Mouse (Mus musculus) cerebellum, postnatal 4 days (tissue): ENCODE measurements at regions not wholly inside any gene's neighbourhood (a gene's known extent, or its start where the extent isn't known, plus 50 kb on each side); places are given as distances from the start of the nearest gene placed in this dataset.

Experiments
- DNase-seq, 2 experiments: peaks; one replicate each; pipeline ENCODE4 v3.0.0; 2022; ENCODE audit warnings: low spot score in 2 of 2, mixed read lengths in 1 of 2

DNA sequence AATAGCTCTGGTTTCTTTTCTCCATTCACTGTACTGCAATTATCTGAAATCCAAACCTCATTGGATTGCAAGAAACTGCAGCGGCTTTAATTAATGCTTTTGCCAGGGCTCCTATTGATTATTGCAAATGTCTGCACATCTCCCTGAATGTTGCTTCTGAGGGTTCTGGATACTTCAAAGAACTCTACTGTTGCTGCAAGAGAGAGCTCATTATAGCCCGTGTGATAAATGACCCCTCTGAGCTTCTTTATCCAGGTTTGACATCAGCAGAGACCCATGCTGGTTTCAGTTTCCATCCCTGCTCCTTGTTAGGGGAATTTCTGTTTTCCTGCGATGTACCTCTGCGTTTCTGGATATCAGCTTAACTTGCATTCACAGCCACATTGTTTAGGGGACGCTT is 78.4 kb upstream of the Nav3 start:
- DNase-seq = no peak

DNA sequence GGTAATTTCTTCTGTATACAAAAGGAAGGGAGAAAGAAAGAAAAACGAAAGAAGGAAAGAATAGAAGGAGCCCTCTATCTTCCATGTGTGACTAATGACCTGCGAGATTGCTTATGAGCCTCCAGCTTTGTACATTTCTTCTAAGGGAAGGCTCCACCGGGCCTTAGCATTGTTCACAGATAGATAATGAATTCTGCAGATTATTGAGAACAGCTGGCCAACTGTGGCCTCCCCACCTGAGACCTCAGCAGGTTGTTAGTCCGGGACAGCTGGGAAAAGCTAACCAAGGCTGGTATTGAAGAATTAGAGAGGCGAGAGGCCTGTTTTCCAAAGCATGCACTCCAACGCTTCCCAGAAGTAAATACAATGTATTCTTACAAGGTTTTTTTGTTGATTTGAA is 86.7 kb upstream of the Nav3 start:
- no peak for DNase-seq

DNA sequence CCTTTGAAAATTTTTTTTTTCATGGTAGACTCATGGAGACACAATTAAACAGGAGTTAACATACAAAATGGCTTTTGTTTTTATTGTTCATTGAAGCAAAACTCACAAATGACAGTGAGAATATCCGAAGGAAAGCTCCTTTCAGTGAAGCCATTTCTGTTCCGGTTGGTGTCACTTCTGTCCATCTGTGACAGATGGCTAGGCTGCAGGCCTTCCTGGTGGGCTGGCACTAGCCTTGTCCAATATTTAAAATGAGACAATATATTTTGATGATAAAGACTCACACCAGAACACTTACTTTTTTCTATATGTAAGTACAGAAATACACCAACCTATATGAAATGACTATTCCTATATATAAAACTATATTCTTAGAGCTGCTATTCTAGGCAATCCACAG is 92.4 kb upstream of the Nav3 start:
- no peak for DNase-seq

DNA sequence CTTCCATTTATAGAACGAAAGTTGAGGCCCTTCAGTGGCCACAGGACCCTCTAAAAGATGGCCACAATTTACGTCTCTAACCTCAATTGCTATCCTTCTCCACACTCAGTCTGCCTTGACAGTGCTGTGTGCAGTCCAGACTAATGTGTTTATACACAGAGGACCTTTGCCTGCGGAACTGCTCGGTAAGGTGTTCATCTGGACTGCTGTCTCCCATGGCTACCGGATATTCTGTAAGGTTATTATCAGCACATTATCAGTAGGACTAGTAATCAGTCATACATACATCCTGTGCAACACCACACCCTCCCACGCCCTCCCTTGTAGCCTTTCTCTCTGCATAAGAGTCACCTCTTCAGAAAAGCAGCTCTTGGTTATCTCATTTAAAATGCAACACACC is 98.0 kb upstream of the Nav3 start:
- no peak for DNase-seq

DNA sequence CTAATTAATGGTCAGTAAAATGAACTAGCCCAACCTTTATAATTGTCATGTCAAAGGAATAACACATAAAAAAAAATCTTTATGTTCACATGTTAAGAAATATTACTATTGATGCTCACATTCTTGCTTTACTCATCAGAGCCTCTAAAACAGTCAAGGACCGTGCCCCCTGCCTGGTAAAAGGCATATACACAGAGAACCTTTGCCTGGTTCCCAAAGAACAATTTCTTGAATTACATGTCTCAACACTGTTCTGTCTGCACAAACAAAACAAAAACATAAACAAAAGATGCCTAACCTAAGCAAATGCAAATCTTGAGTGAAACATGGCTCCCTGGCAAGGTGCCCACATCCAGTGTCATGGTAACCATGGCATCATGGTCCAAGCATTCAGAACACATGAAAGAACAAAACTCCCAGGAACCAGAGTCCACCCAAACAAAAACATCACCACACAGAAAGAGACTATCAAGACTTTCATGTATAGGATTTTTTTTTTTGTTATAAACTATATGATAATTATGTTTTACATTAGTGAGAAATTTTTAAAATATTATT is 100.4 kb upstream of the Nav3 start:
- DNase-seq = peak in 1 of 2 experiments; percentile 44

DNA sequence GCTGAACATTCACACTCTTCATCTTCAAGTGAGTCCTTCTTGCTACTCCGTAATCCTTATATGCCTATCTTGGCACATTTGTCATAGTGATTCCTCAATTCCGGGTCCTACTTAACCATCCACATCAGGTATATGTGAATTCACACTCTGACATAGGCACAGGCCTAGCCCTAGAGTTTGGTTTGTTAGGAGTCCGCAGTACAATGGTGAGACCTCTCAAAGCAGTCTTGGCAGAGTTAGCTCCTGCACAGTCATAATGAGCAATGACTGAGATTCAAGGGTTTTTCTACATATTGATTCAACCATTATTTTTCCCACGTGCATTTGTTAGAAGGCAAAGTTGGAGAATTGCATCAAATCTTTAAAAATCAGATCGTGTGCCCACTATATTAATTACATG is 107.1 kb upstream of the Nav3 start:
- DNase-seq = no peak

DNA sequence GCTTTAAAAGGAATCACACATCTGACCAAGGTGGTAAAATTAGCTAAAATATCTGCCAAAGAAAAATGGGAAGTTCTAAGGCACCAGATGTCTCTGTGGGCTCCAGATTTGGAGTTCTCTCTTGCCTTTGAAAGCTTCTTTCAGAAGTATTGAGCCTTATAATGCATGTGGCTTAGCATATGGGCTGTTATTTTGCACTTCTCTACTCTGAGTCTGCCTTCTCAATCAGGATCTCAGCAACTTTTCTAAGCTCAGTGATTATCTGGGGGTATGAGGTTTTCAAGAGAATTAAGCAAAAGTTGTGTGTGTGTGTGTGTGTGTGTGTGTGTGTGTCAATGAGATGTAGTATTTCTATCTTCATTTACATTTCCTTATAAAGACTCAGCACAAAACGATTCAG is 107.6 kb upstream of the Nav3 start:
- no peak for DNase-seq

DNA sequence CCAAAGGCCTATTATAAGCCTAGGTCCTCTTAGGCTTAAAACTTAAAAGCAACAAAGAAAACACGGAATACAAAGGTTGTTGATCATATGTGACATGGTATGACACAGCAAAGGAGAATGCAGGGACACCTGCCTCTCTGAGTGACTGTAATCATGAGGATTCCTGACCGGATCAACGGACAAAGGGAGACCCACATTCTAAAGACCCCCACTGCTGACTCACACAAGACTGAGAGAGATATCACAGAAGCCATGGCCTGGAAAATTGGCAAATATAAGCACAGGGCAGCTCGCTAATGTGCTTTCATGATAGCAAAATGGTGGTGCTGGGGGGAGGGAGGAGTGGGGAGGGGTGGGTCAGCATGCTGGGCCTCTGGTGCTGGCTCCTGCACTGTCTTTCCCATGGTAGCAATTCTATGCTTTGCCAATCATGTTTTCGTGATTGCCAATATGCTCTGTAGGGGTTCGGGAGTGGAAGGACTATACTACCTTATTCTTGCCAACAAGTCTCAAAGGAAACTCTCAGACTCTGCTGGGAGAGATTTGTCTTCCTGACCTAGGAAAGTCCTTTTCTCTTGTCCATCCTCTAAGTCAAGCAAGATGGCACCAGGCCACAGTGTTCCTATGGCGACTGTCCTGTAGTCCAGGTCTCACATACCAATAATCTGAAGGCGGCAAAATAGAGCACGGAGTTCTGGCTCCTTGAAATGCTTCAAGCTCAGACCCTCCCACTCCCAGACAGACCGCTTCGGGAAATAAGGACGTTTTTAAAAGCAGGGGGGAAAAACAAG is 110.5 kb upstream of the Nav3 start:
- no peak for DNase-seq

DNA sequence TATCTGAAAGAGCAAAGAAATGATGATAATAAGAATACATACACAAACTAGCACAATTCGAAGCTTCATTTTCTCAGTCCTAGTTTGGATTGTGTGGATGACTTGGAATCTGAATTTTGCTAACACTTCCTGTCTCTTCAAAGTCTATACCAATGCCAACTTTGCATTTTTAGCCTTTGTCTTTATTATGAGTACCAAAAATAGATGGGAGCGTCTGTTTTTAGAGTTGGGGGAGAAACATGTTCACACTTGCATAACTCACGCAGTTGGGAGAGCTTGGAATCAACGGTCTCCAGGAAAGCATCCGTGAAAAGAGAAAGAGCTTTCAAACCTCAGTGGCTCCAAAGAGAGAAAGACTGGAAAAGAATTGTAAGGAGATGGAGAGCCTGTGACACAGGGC is 114.5 kb upstream of the Nav3 start:
- DNase-seq = no peak

DNA sequence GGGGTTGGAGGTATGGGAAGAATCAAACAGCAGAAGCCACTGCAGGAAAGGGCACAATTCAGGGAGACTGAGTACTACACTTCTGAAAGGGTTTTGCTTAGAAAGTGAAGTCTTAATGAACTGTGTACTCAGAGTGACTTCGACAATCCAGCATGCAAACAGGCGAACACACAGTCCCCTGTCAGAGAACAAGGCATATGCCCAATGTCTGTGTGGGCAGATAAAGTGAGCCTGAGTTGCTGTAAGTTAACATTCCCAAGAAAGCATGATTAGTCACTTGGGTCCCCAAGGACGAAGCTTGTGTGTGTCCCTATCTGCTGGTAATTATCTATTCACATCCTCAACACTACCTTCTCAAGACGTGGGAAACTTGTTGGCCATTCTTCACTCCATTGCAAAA is 115.2 kb upstream of the Nav3 start:
- DNase-seq = no peak

DNA sequence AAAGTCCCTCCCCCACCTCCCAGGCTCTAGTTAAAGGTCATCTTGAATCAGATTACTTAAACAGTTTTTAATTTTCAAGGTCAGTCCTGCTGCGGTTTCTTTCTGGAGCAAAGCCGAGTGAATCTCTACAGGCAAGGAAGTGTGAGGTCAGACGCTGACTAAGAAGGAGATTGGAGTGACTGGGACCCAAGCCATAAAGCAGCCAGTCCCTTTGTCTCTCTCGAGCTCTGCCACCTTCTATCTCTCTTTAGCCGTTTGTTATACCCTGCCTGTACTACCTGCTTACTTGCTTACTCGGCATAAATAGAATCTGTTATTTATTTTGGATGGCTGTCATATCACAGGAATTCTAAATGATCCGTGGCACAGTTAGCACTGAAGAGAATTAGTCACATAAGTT is 117.5 kb upstream of the Nav3 start:
- no peak for DNase-seq

DNA sequence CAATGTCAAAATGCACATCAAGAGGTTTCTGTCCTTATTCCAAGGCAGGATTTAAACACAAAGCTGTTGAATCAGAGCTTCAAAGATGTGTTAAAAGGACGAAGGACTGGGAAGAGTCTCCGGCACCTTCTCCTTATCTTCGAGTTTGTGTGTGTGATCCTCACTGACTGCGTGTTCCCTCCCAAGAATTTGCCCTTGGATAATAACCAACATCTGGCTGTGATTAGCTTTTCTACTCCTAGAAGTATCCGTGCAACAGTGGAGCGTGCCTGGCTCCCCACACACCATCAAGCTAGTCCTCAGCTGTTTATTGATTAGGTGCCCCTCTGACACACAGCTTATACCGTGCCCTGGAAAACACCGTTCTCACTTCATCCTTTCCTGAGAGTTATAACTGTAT is 130.0 kb upstream of the Nav3 start:
- DNase-seq = no peak

DNA sequence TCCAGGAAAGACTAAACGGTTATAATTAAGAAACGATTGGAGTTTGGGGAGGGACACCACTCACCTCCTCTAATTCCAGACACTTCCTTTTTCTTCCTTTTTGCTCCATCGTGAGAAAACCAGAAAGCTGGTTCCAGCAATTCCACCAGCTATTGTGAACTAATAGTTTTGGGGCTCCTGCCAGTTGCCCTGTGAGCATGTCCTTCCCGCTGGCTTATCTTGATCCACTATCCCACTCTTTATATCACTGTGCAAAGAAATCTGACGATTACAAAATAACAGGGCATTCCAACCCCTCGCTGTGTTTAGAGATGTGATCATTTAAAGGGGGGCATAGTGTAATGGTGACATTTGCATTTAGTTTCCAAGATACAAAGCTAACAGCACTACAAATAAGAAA is 130.5 kb upstream of the Nav3 start:
- DNase-seq = no peak

DNA sequence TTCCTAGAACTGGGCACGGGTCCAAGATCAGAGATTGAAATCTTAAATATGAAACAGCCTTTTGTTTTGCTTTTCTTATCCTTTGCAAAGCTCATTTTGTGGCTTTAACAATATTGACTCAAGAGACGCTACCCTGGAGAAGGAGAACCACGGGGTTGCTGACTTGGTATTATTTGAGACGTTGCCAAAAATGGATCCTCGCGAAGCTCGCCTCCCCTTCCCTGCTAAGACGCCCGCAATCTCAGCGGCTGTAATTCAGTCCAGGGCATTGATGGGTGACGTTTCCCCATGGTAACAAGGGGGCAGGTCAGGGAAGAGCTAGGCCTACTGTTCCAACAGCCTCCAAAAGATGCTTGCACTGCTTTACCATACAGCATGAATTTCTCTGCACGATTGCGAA is 131.5 kb upstream of the Nav3 start:
- DNase-seq = no peak

DNA sequence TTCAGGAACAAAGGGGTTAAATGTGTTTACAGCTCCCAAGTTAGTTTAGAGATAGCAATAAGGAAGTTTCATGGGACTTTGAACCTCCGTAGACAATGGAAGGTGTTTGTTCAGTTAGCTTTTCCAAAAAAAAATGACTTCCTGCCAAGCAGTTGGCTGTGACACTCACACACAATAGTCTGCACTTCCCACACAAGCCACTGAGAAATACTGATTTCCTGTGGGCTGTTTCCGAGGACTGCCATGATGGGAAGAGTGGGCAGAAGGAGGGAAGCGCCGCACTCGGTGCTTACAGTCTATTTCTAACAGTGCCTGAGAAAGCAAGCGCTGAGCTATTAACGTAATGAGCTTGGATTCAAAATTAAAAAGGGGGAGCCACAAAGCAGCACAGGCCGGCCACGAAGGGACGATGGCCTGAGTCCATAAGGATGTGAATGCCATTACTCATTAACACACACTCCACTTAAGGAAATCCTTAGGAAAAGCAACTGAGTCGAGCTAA is 144.4 kb upstream of the Nav3 start:
- DNase-seq = no peak

DNA sequence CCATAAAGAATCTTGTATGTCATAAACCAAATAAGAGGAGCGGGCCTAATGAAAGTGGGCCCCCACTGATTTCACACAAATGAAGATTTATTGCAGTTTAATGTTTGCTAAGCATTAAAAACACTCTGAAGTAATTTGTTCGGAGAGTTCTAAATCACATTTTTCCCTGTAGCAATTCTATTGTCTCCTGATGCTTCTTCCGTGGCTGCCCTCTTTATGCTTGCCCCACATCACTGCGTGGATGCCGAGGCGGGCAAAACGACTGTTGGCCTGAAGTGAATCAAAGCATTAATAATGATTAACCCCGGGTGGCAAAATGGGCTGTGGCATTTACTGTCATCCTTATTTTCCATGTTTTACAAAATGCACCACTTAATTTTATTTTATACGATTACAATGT is 134.9 kb upstream of the E2f7 start:
- DNase-seq = no peak

DNA sequence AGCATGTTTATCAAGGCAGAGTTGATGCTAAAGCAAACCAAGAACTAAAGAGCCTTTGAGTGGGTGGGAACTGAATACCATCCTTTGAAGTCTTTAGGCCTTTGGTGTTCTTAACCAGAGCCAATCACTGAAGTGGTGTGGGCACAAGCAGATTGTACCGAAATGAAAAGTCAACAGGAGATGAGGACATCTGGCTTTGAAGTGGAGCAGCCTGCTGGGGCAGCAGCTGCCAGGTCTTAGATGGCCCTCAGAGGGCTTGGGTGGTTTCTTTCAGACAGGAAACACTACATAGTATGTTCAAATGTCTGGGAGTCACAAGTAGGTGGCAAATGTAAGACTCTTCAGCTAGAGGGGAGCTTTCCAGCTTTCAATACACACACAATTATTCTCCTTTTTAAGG is 128.2 kb upstream of the E2f7 start:
- DNase-seq = no peak

DNA sequence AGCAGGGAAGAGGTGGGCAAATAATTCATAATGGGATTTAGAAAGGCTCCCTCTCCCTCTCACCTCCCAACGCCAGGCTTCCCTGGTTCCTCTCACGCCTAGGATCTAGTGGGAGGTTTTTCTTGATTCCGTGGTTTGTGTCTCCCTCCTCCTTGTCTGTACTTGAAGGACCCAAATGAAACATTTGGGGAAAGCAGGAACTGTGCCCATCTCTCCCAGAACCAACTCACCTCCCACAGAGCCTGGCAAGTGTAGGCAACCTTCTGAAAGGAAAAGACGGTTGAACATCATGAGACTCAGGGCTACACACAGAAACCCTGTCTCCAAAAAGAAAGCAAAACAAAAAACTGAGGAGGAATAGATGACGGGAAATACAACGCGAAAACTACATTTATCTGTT is 126.0 kb upstream of the E2f7 start:
- DNase-seq = no peak

DNA sequence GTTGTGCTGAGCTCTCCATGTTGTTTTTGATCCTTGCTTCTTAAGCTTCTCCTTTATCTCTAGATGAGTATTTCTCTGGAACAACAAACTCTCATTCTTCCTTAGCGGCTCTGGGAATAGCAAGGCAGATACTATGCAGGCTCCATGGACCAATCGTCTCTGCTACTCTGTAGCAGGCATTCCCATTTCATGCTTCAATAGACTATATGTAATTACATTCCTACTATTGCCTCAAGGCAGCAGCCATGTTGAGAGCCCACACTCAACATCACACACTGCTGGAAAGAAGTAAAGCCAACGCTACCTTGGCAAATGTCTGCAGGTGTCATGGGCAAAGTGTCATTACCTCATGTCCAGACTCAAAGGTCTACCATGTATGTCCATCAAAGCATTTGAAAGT is 119.6 kb upstream of the E2f7 start:
- no peak for DNase-seq

DNA sequence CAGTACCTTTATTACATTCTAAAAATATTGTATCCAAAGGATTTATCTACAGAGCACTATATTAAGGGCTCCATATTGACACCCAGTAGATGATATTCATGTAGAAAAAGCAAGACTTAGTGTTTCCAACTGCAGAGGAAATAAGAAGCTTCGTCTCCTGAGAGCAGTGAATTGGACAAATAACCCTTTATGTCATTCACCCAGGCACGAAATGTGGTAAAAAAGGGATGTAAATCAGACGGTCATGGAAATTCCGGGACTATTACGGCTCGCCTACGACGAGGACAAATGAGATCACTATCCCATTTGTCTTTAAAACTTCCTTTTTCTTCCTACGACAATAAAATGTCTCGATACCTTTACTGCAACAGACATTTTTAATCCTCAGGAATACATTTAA is 104.8 kb upstream of the E2f7 start:
- no peak for DNase-seq

DNA sequence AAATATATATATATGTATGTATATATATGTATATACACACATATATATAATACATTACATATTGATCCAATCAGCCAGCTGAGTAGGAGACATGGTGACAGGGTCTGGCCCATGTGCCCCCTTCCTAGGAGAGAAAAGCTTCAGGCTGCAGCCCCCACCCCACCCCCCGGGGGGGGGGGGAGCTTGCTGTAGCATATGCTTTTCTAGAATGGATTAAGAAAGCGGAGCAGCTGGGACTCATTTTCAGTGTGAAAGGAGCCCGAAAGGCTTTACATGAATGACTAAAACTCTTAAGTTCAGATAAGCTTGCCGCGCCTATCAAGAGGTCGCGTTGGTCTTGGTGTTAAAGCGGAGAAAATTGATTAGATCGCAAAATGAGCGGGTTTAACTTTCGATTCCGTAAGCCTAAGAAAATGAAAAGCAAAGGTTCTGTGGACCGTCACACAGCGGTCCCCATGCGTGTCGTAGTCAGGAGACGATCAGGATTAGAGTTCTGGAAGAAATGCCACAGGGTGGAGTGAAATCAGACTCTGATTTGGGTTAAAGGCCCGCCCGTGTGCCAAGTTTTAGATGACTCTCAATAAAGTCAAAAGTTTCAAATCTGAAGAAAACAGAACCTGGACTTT is 103.1 kb upstream of the E2f7 start:
- no peak for DNase-seq

DNA sequence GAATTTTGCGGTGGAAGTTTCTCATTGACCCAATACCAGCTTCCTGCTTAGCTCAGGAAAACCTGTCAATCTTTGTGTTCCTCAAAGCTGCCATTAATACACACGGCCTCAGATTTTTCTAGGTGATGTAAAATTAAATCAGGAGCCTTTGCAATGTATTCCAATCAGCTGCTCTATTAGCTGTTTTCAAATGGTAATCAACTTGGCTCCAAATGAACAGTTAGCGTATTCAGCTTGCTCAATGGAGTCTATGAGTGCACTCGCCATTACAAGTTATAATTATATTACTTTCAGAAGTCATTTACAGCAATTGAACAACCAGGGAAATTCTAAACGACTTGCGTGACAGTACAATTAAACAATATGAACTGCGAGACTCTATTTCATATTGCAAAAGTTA is 97.6 kb upstream of the E2f7 start:
- DNase-seq = no peak

DNA sequence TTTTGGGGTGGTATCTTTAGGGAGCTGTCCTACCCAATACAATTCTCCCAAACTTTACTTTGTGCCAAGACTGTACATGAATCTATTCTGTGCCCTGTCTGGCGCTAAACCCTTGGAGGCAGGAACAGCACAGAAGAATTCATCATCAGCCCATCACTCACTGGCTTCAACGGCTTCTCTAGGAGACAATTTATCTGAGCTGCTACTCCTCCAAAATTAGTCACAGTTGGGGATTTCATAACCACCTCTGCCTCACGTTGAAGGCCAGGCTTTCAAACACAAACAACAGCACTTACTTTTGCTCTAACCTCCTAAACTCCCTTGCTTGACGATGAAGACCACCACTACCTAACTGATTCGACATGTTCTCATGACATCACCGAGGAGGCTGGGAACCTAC is 95.1 kb upstream of the E2f7 start:
- no peak for DNase-seq
